Mouse (Mus musculus): ENCODE measurements around the gene Ppp6c. TPM values are rescaled to one million over a fixed set of nuclear protein-coding genes. Genes with fewer than 3 reads are reported as not detected.

Gene Ppp6c
- total RNA-seq (2023): 66.2 and 71.4 TPM in 2 replicates

DNA sequence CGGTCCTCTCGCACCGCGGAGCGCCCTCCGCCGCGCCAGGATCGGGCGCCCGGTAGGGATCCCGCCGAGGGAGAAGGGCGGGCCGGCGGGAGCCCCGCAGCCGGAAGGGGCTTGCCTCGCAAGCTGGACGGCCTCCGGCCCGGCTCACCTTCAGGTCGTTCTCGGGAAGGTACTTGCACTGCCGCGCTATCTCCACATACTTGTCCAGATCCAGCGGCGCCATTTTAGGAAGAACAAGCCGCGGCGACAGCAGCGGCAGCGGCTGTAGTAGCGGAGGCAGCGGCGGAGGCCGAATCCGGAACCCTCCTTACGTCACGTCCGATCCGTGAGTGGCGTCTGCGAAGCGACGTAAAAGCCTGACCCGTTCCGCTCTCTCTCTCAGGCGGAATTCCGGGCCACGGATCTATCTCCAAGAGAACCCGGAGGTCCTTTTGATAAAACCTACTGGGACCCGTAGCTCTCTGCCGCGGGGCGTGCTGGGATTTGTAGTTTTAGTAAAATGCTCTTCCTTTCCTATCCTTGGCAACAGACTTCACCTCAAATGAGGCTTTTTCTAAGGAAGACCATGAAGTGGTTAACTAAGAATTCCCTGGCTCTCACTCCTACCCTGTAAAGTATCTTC lies at the start of gene Ppp6c:
Gene Ppp6c, minus strand, starts transcription at position 433 of the 622 bp plus-strand sequence.

DNA sequence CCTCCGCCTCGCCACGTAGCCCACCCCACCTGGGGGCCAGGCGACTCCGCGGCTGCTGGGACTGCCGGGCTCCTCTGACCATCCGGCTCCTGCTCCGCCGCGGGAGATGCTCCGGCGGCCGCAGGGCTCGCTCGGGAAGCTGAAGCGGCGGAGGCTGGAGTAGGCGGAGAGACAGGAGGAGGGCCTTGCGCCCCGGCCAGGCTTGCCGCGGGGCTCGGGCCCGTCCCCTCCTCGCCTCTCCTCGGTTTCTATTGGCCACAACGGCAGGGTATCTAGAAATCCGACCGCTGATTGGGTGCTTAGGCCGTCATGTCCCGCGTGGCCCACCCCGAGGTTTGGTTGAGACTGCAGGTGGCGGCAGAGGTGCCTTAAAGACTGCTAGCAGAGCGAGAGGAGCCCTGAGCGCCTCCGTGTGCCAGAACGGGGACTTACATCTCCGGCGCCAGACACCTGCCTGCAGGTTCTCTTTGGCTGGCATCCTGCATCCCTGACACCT lies 35.6 kb downstream of the Ppp6c start, which contains the start of gene Scai:
Gene Scai, minus strand, starts transcription at position 174 of the 496 bp plus-strand sequence.

Other genes with a start within 250 kb of the Ppp6c start
- gene Wdr38, start 229.0 kb downstream of the Ppp6c start, total RNA-seq (2023): 0.16 and 0.23 TPM in 2 replicates
- gene Arpc5l, start 221.1 kb downstream of the Ppp6c start, total RNA-seq (2023): 22.4 and 26.0 TPM in 2 replicates
- 200 and 253 TPM in 2 replicates for gene Rpl35, start 220.8 kb downstream of the Ppp6c start, total RNA-seq (2023)
- 13.6 and 17.8 TPM in 2 replicates for gene Golga1, start 160.9 kb downstream of the Ppp6c start, total RNA-seq (2023)
- gene Scai, start 35.7 kb downstream of the Ppp6c start, total RNA-seq (2023): 6.4 and 12.9 TPM in 2 replicates

Data from neutrophil, adult 65 days (primary cell).